Mouse (Mus musculus) stomach, embryonic 14.5 days (tissue): ENCODE results near the gene Ctsz. TPM values are rescaled to one million over a fixed set of nuclear protein-coding genes. Genes with fewer than 3 reads are reported as not detected.
A peak's percentile ranks its signal among the peaks of the same experiment; 100 is the strongest.

ENCODE experiments used
- ATAC-seq: fragments of 200-750 bp; cut with Nextera tagmentation; 2 replicates; pipeline ENCODE4 v1.8.0; 2017; ENCODE audit warnings: low read depth, moderate TSS enrichment; ENCODE audit not compliant: insufficient number of reproducible peaks, insufficient read depth, low FRiP score
- H3K27ac ChIP-seq: fragments of 300-500 bp; sonication (generic); 2 replicates; pipeline ENCODE4 v1.5.1; 2014; ENCODE audit warnings: mild to moderate bottlenecking, low read length, moderate library complexity, mixed read lengths
- H3K27me3 ChIP-seq: fragments of 300-500 bp; sonication (generic); 2 replicates; pipeline ENCODE4 v1.6.1; 2014; ENCODE audit warnings: low read length, control low read depth, mixed read lengths; ENCODE audit not compliant: control insufficient read depth, insufficient read depth
- H3K36me3 ChIP-seq: fragments of 300-500 bp; sonication (generic); 2 replicates; pipeline ENCODE4 v1.6.1; 2014; ENCODE audit warnings: mild to moderate bottlenecking, control low read depth, low read length, moderate library complexity, mixed read lengths; ENCODE audit not compliant: control insufficient read depth, insufficient read depth
- H3K4me1 ChIP-seq: fragments of 300-500 bp; sonication (generic); 2 replicates; pipeline ENCODE4 v1.6.1; 2014; ENCODE audit warnings: low read length, control low read depth, mixed read lengths; ENCODE audit not compliant: control insufficient read depth, insufficient read depth
- H3K4me2 ChIP-seq: fragments of 300-500 bp; sonication (generic); replicated peaks from 2 replicates; pipeline ENCODE4 v1.6.1; 2014; ENCODE audit warnings: low read depth, low read length, control low read depth
- H3K4me3 ChIP-seq: fragments of 300-500 bp; sonication (generic); 2 replicates; pipeline ENCODE4 v1.5.1; 2014; ENCODE audit warnings: low read depth, low read length, control low read depth
- H3K9ac ChIP-seq: fragments of 300-500 bp; sonication (generic); replicated peaks from 2 replicates; pipeline ENCODE4 v1.6.1; 2014; ENCODE audit warnings: low read depth, mild to moderate bottlenecking, control low read depth, low read length, moderate library complexity, mixed read lengths
- H3K9me3 ChIP-seq: fragments of 300-500 bp; sonication (generic); 2 replicates; pipeline ENCODE4 v1.6.1; 2016; ENCODE audit warnings: low read depth, low read length, control low read depth; ENCODE audit not compliant: control insufficient read depth
- WGBS: fragments of 180-500 bp; shearing (Covaris S2); extraction: QIAGEN DNeasy Blood & Tissue Kit; methylation state at CpG from one replicate; pipeline ENCODE4 v1.1.7; 2014; 5-methylcytosine and 5-hydroxymethylcytosine counted together
- polyA plus RNA-seq: library from polyadenylated mRNA; unstranded; fragments of >200 nt; fragmentation: Nextera tagmentation; extraction: Ambion mirVana; gene quantifications from 2 replicates; pipeline ENCODE4 v1.2.1, GENCODE M21; 2014

Gene Ctsz
- polyA plus RNA-seq, 1 experiment from 2014 or later: 176 TPM

DNA sequence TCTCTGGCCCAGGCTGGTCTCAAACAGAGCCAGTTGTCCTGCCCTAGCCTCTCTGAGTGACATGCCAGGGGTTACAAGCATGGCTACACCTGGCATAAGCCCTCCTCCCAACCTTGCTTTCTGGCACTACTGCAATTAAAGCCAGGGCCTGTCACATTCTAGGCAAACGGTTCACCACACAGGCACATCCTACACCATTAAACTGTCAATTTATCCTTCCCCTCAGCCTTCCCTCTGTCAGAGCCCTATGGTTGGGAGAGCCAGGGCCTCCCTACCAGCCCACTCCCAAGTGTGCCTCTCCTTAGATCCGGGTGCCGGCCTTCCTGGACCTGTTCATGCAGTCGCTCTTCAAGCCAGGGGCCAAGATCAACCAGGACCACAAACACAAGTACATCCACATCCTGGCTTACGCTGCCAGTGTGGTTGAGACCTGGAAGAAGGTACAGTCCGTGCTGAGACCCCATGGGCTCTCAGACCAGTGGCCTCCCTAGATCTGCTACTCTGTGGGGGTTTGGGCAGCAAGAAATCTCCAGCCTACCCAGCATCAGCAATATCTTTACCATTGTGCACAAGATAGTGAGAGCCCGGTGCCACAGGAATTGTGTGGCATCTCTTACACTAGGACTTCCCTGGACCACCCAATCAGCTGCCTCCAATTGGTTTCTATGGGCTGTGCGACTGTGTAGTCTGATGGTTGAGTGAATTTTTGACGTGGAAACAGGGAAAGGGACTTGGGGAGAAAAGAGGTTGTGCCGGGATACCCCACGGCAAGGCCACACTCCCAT is 14.3 kb downstream of the Ctsz start:
- no peak overlapping the region for H3K4me2 ChIP-seq
- no peak overlapping the region for H3K9ac ChIP-seq
- ATAC-seq: no peak
- WGBS: 95% methylated on average over 11 of the region's 11 CpGs
- no peak overlapping the region for H3K27ac ChIP-seq
- no peaks in the 10 kb centered on the region for H3K9me3 ChIP-seq
- H3K4me3 ChIP-seq: no peak overlapping the region
- peaks cover 62% of the 10 kb centered on the region for H3K36me3 ChIP-seq
- no peaks in the 10 kb centered on the region for H3K27me3 ChIP-seq
- H3K4me1 ChIP-seq: no peaks in the 10 kb centered on the region

DNA sequence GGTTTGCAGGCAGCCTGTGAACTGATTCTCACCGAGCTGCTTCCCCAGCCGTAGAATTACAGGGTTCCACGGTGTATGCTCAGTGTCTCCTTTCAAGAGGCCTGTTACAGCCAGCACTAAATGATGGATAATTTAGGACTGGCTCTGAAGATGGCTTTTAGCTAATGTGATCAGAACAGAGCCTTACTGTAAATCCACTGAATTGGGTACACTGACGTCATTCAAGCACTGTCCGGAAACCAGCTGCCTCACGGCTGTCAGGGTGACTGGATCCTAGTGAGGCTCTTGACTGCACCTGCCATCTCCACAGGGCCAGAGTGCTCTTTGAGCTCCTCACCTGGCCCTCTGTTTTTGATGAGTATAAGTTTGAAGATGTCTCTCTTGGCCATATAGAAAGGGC is 17.7 kb downstream of the Ctsz start:
- no peak overlapping the region for H3K4me3 ChIP-seq
- peaks cover 39% of the 10 kb centered on the region for H3K36me3 ChIP-seq
- no peaks in the 10 kb centered on the region for H3K9me3 ChIP-seq
- no peak for ATAC-seq
- 82% methylated on average over 6 of the region's 6 CpGs for whole genome bisulfite sequencing
- no peaks in the 10 kb centered on the region for H3K27me3 ChIP-seq
- H3K9ac ChIP-seq: no peak overlapping the region
- no peak overlapping the region for H3K27ac ChIP-seq
- no peak overlapping the region for H3K4me2 ChIP-seq
- peaks cover 7% of the 10 kb centered on the region for H3K4me1 ChIP-seq

DNA sequence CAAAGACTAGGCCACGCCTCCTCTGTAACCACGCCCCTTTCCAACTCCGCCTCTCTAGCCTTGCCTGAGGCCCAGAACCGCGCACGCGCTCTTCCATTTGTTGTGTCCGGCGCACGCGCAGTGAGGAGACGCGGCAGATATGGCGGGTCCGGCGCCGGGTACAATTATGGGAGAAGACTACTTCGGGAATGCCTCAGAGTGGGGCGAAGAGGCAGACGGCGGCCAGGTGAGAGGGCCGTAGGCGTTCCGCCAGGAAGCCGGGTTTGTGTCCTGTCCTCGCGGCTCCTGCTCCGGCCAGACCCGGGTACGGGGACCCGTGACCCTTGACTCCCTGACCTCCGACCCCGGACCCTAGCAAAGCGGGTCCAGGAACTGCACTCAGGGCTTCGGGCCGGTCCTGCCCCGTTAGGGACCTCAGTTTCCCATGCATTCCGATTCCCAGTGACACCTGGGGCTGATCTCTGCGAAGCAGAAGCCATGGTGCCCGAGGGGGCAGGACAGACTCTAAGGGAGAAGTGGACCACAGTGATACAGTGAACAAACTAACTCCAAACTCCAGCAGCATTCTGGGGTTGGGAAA is 23.0 kb downstream of the Ctsz start, which contains the start of gene Nelfcd:
Gene Nelfcd, plus strand, starts transcription at position 74 of the 580 bp plus-strand sequence.
- H3K4me1 ChIP-seq: peaks cover 7% of the 10 kb centered on the region
- H3K4me2 ChIP-seq: peak within 1 kb of the TSS; percentile 70
- H3K9ac ChIP-seq: peak within 1 kb of the TSS; percentile 60
- peak within 1 kb of the TSS; percentile 82 for H3K4me3 ChIP-seq
- H3K27me3 ChIP-seq: no peaks in the 10 kb centered on the region
- no peak within 1 kb of the TSS for H3K27ac ChIP-seq
- under 1% methylated on average over 40 of the region's 40 CpGs for WGBS
- no peaks in the 10 kb centered on the region for H3K9me3 ChIP-seq
- no peaks in the 10 kb centered on the region for H3K36me3 ChIP-seq
- peak; percentile 97 for ATAC-seq

DNA sequence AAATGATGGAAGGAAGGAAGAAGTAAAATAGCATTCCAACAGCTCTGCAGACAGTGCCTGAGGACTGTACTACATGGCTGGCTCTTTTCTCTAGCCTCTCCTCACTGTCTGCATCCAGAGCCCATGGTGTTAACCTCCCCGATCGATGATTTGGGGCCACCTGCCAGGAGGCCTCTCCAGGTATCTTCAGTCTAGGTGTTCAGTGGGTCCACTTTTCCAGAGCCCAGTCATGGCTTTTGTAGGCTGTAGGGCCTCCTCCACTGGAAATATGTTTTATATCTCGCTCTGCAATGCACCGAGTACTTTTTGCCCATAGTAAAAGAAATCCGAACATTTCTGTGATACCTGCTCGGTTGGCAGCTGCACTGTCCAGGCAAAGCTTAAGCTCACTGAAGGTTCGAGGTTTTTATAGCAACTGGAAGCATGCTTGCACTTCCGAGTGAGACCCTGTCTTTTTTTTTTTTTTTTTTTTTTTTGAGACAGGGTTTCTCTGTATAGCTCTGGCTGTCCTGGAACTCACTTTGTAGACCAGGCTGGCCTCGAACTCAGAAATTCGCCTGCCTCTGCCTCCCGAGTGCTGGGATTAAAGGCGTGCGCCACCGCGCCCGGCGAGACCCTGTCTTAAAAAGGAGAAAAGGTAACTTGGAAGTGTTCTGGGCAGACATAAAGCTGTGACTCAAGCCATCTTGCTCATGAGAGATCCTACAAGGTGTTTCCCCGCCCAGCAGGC is 23.7 kb downstream of the Ctsz start:
- Histone ChIP-seq H3K36me3 (no peaks in the 10 kb centered on the region), H3K4me1 (peaks cover 7% of the 10 kb centered on the region), H3K27ac (no peak overlapping the region), H3K9ac (no peak overlapping the region), H3K9me3 (no peaks in the 10 kb centered on the region), H3K4me3 (peak overlapping the region; percentile 82), H3K27me3 (no peaks in the 10 kb centered on the region), H3K4me2 (no peak overlapping the region)
- ATAC-seq: no peak
- 41% methylated on average over 18 of the region's 18 CpGs for WGBS

DNA sequence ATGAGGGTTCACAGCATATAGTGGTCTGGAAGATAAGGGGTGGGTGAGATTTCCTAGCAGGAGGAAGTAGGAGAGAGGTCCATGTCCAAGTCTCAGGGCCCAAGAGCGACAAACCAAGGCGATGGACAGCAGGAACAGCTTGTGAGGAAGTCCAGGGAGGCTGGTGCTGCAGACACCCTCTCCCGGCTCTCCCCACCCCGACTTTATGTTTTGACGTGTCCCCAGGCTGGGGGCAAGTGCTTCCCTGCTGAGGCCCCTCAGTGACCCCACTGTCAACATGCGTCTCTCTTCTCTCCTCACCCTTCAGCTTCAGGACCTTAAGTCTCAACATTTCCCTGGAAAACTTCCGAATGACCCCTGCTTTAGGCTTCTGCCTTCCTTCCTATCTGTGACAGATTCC is 25.7 kb downstream of the Ctsz start:
- no peaks in the 10 kb centered on the region for H3K9me3 ChIP-seq
- H3K4me1 ChIP-seq: peaks cover 7% of the 10 kb centered on the region
- no peak overlapping the region for H3K9ac ChIP-seq
- no peak overlapping the region for H3K4me3 ChIP-seq
- 72% methylated on average over 7 of the region's 7 CpGs for WGBS
- H3K4me2 ChIP-seq: no peak overlapping the region
- no peak overlapping the region for H3K27ac ChIP-seq
- ATAC-seq: no peak
- no peaks in the 10 kb centered on the region for H3K36me3 ChIP-seq
- no peaks in the 10 kb centered on the region for H3K27me3 ChIP-seq

DNA sequence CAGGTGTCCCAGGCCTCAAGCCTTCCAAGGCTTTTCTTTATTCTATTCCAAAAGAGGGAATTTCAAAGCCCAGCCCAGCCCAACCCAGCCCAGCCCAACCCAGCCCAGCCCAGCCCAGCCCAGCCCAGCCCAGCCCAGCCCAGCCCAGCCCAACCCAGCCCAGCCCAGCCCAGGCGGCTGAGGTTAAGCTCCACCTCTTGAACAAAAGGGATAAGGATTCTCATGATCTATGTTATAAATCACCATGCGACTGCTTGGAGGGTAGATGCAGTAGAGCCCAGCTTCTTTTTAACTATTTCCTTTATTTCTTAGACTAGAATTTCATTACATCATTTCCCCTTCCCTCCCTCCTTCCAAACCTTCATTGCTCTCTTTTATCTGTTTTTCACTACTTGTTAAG is 28.6 kb downstream of the Ctsz start:
- no peak overlapping the region for H3K4me3 ChIP-seq
- H3K27ac ChIP-seq: no peak overlapping the region
- H3K4me1 ChIP-seq: no peaks in the 10 kb centered on the region
- H3K36me3 ChIP-seq: no peaks in the 10 kb centered on the region
- no peaks in the 10 kb centered on the region for H3K27me3 ChIP-seq
- no peak overlapping the region for H3K4me2 ChIP-seq
- H3K9ac ChIP-seq: no peak overlapping the region
- H3K9me3 ChIP-seq: no peaks in the 10 kb centered on the region
- WGBS: 30% methylated on average over 2 of the region's 2 CpGs
- no peak for ATAC-seq

DNA sequence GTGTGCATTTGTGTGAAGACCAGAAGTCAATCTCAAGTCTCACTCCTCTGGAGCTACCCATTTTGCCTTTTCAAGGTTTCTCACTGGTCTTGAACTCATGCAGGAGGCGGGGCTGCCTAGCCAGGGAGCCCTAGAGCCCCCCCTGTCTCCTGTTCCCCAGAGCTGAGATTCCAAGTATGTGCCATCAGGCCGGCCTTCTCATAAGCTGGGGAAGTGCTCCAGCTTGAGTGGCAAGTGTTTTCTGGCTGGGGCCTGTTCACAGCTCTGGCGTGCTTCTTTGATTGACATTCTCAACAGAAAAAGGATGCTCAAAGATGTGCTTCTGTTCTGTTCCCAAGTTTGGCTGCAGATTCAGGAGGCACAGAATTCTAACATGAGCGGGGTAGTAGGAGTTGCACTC is 38.4 kb downstream of the Ctsz start:
- no peak overlapping the region for H3K9ac ChIP-seq
- no peaks in the 10 kb centered on the region for H3K27me3 ChIP-seq
- no peaks in the 10 kb centered on the region for H3K36me3 ChIP-seq
- 0 out of 2 replicates have a peak, but pooled peaks have one; percentile 23 for ATAC-seq
- H3K4me2 ChIP-seq: no peak overlapping the region
- H3K4me1 ChIP-seq: no peaks in the 10 kb centered on the region
- WGBS: 78% methylated on average over 4 of the region's 4 CpGs
- H3K27ac ChIP-seq: no peak overlapping the region
- H3K4me3 ChIP-seq: no peak overlapping the region
- no peaks in the 10 kb centered on the region for H3K9me3 ChIP-seq

DNA sequence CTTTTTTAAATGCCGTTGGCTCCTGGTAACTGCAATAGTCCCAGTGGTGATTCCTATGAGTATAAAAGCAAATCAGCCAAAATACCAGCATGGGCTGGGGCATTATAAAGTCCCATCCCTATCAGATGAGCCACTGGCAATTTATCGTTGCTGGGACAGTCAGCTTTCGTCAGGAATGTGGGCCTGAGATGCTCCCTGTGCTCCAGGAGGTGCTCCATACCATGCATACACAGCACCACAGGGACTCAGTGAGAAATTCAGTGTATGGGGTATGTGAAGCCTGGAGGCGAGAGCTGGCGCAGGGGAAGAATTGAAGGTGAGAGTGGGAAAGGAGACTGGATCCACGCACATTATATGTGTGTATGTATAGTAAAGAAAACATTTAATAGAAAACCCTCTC is 41.0 kb downstream of the Ctsz start:
- WGBS: 92% methylated on average over 6 of the region's 6 CpGs
- Histone ChIP-seq H3K27ac (no peak overlapping the region), H3K4me2 (no peak overlapping the region), H3K9ac (no peak overlapping the region), H3K4me1 (no peaks in the 10 kb centered on the region), H3K4me3 (no peak overlapping the region), H3K9me3 (no peaks in the 10 kb centered on the region), H3K36me3 (no peaks in the 10 kb centered on the region), H3K27me3 (no peaks in the 10 kb centered on the region)
- ATAC-seq: no peak
